Mouse (Mus musculus) subcutaneous adipose tissue, adult 2 months (tissue): ENCODE data around the gene Tradd. TPM values are rescaled to one million over a fixed set of nuclear protein-coding genes. Genes with fewer than 3 reads are reported as not detected.

Source experiments
- polyA plus RNA-seq: library from polyadenylated mRNA; depleted of rRNA; stranded (reverse); fragments of >200 nt; gene quantifications from 2 replicates; pipeline ENCODE4 v1.2.3, GENCODE M21; 2012; ENCODE audit warnings: low replicate concordance; rRNA removed

Tradd gene
- 12.2 and 22.8 TPM in 2 replicates for polyA plus RNA-seq

GRCm38 (mm10) chr8:105264024-105264982, at the start of gene Tradd, which contains the start of gene Fbxl8:
Tradd (minus strand) TSS chr8:105264609.
Fbxl8 (plus strand) TSS chr8:105264648.

DNA sequence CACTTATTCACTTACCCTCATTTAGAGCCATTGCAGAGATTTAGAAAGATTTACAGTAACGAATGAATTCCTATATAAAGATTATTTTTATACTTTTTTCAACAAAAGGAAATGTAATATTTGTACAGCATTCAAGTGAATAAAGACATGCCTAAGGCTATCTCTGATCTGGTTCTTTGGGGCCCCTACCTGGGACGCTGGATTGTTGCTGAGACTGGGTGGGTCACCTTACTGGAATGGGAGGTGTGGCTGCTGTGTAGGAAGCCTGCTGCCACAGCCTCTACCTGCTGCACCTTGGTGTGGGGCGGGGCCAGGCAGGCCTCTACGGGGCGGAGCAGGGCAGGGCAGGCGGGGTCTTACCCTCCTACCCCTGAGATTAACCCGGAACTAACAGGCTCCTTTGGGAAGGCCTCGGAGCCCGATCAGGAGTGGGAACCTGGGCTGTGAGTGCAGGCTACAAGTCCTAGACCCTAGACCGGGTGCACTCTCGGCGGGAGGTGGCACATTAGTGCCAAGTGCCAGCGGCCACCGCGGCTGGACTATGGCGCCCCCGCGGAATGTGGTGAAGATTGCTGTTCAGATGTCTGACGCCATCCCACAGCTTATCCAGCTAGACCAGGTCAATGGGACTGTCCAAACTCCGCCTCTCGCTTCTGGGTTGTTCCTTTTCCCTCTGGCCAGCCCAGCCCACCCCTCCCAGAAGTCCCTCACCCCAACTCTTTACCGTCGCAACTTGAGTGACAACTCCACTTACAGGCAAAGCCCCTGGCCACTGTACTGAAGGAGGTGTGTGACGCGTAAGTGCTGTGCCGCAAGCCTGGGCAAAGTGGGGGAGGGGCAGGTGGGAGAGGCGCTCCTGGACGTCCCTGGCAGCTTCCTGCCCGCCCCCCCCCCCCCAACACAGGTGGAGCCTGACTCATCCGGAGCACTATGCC, 41.1 kb upstream of the Tradd start, which contains the start of gene Elmo3:
Gene Elmo3, plus strand, starts transcription at position 391 of the 935 bp plus-strand sequence.

DNA sequence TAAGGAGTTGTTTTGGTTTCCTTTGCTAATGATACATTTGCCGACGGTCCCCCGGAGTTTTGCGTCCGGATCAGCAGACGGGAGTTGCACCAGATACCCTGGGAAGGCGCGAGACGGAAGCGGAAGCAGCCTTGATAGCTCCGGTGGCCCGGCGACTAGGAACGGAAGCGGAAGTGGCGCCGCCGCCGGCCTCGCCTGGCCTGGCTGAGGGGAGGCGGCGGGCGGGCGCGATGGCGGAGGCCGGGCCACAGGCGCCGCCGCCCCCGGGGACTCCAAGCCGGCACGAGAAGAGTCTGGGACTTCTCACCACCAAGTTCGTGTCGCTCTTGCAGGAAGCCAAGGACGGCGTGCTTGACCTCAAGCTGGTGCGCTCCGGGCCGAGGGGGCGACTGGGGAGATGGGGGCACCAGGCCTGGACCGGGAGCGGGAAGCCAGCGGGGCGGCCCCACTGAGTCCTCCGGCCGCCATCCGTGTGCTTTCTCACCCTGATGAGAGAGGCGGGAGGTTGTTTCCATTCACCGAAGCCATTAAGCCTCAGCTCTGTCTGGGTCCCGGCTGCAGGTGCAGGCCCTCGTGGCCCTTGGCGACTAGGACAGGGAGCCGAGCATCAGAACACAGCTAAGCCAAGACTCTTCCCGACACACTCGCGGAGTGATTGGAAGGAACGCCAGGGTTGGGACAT, 33.2 kb upstream of the Tradd start, which contains the start of gene E2f4:
Gene E2f4, plus strand, starts transcription at position 153 of the 682 bp plus-strand sequence.

DNA sequence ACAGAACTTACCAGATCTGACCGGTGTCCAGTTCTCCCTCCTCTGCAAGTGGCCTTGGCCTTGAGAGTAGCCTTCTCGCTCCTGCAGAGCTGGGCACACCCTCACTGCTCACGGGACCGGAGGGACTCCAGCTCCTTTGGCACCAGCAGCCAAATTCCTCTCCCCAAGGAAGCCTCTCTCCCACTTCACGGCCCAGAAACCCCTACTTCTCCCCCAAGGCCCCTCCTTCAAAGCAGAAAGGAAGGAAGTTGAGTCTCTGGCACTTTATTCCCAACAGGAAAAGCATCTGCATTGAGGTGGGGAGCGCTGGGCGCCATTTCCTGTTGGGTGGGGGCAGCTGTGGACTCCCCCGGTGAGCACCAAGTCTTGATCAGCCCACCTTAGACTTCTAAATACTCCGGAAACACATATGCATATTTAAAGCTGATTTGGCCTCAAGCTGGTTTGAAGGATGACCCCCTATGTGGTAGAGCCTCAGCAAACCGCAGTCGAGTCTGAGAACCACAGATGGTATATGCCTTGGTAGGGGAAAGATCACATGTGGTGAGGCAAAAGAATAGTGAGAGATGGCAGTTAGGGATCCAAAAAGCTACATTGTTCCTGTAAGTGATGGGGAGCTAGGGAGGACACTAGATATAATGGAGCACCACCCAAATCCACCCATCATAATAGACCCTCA, 31.6 kb upstream of the Tradd start, which contains the start of gene Exoc3l:
Gene Exoc3l, minus strand, starts transcription at position 207 of the 679 bp plus-strand sequence.

GRCm38 (mm10) chr8:105289805-105290460, 25.5 kb upstream of the Tradd start, which contains the start of gene 4931428F04Rik:
4931428F04Rik (minus strand) TSS chr8:105289864.

DNA sequence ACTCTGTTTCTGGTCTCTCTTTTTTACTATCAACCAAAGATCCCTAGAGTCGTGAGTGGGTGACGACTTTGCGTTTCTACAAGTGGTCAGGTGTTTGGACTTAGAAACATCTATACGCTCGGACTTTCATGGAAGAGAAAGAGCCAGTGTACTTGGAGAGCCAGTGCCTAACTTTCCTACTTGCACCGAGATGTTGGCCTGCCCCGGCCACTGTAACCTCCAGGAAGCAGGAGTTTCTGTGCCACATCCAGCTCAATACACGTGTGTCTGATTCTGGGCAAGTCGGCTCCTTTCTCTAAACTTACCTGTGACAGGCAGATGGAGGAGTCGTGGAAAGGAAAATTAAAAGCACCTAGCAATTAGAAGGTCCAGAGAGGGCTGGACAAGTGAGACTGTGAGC, 11.4 kb upstream of the Tradd start, which contains the start of gene Nol3:
Gene Nol3, plus strand, starts transcription at position 301 of the 400 bp plus-strand sequence.

GRCm38 (mm10) chr8:105269461-105269947, 5.1 kb upstream of the Tradd start, which contains the start of gene Hsf4:
Hsf4 (plus strand) TSS chr8:105269801.

GRCm38 (mm10) chr8:105254966-105255350, 9.5 kb downstream of the Tradd start, which contains the start of gene B3gnt9:
B3gnt9 (minus strand) TSS chr8:105255153.

DNA sequence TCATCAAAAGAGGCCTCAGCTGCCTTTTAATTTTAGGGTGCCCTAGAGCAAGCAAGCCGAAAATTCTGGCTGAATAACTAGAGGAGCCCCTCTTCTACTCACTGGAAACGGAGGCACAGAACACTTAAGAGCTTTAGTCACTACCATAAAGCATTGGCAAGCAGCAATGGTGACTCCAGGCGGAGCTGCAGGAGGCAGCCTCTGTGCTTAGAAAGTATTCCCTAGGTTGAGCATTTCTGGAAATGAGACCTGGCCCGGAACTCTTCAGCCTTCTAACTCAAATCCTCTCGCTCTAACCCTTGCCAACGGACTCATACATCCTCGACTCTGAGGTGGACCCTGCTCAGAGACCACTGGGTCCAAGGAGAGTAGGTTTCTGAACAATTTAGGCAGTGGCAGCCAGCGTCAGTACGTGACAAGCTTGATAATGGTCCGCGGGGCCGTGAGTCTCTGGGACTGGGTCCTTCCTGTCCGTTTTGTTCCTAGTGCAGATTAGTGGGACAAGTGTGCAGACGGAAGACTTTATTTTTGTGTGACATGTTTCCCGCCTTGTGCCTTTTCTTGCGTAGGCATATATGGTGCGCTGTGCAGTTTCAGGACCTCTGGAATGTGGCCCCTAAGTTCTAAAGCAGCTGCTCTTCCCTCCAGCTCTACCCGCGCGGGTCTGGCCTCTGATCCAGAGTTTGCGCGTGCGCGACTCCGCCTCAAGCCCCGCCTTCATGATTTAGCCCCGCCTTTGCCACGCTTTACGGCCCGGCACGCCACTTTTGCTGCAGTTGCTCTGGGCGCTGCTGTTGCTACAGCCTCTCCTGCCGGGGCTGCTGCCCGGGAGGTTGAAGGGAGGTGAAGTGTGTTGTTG, 39.8 kb downstream of the Tradd start, which contains the start of gene D230025D16Rik:
Gene D230025D16Rik, plus strand, starts transcription at position 733 of the 859 bp plus-strand sequence.

Other genes with a start within 250 kb of the Tradd start
- 0.19 TPM in 1 of 2 replicates, not detected in the other for gene Ces3a, start 216.0 kb downstream of the Tradd start, polyA plus RNA-seq
- gene Ces3b, start 180.9 kb downstream of the Tradd start, polyA plus RNA-seq, result 0.12 TPM in 1 of 2 replicates, not detected in the other
- 0.16 and 0.36 TPM in 2 replicates for gene Ces4a, start 132.8 kb downstream of the Tradd start, polyA plus RNA-seq
- gene Cbfb, start 93.9 kb downstream of the Tradd start, polyA plus RNA-seq, result 7.8 and 11.2 TPM in 2 replicates
- 28.2 and 29.9 TPM in 2 replicates for gene D230025D16Rik, start 39.5 kb downstream of the Tradd start, polyA plus RNA-seq
- 13.4 and 50.4 TPM in 2 replicates for gene B3gnt9, start 9.5 kb downstream of the Tradd start, polyA plus RNA-seq
- 12.3 and 13.4 TPM in 2 replicates for gene Fbxl8, start within 50 bp of the Tradd start, polyA plus RNA-seq
- gene Hsf4, start 5.2 kb upstream of the Tradd start, polyA plus RNA-seq, result 5.2 and 7.1 TPM in 2 replicates
- gene Nol3, start 11.5 kb upstream of the Tradd start, polyA plus RNA-seq, result 6.3 and 25.9 TPM in 2 replicates
- gene 4931428F04Rik, start 25.3 kb upstream of the Tradd start, polyA plus RNA-seq, result 3.5 and 7.2 TPM in 2 replicates
- 15.9 and 22.9 TPM in 2 replicates for gene Exoc3l, start 31.5 kb upstream of the Tradd start, polyA plus RNA-seq
- 90.1 and 142 TPM in 2 replicates for gene E2f4, start 33.1 kb upstream of the Tradd start, polyA plus RNA-seq
- gene Elmo3, start 41.0 kb upstream of the Tradd start, polyA plus RNA-seq, result 24.6 and 26.8 TPM in 2 replicates
- gene Lrrc29, start 61.7 kb upstream of the Tradd start, polyA plus RNA-seq, result 7.1 and 10.5 TPM in 2 replicates
- 93.5 and 101 TPM in 2 replicates for gene Tmem208, start 61.7 kb upstream of the Tradd start, polyA plus RNA-seq
- 30.4 and 43.5 TPM in 2 replicates for gene Fhod1, start 83.3 kb upstream of the Tradd start, polyA plus RNA-seq
- gene Slc9a5, start 84.2 kb upstream of the Tradd start, polyA plus RNA-seq, result 6.8 and 9.4 TPM in 2 replicates
- gene Plekhg4, start 108.7 kb upstream of the Tradd start, polyA plus RNA-seq, result 0.76 and 1.2 TPM in 2 replicates
- gene Kctd19, start 148.9 kb upstream of the Tradd start, polyA plus RNA-seq, result 0.26 and 1.1 TPM in 2 replicates
- gene Lrrc36, start 149.0 kb upstream of the Tradd start, polyA plus RNA-seq, result 3.0 and 4.1 TPM in 2 replicates
- gene Tppp3, start 206.9 kb upstream of the Tradd start, polyA plus RNA-seq, result 171 and 479 TPM in 2 replicates
- 51.5 and 98.0 TPM in 2 replicates for gene Zdhhc1, start 232.3 kb upstream of the Tradd start, polyA plus RNA-seq